Mouse (Mus musculus) left cerebral cortex, postnatal 36 days (tissue): ENCODE measurements around the gene Tppp. TPM values are rescaled to one million over a fixed set of nuclear protein-coding genes. Genes with fewer than 3 reads are reported as not detected.
"Not testable (repeated sequence)": the region's sequence is repeated elsewhere in the genome, so short reads cannot be mapped to it uniquely, and the experiment has no call there.

Experiments
- DNase-seq, 2 experiments: peaks; one replicate each; pipeline ENCODE4 v3.0.0; 2021 to 2022; ENCODE audit warnings: low spot score in 2 of 2, mixed read lengths in 1 of 2
- intact Hi-C: fragments of 180-260 bp; cut with DNase I; formaldehyde crosslinking; loops from one replicate; pipeline ENCODE4 v1.15.1; 2025
- total RNA-seq, 2 experiments: library from RNA; stranded (reverse); gene quantifications; 2 replicates each; pipeline ENCODE4 v1.2.3; 2021

Tppp gene
- total RNA-seq = 100 to 1,000 TPM; 340 to 404 TPM

DNA sequence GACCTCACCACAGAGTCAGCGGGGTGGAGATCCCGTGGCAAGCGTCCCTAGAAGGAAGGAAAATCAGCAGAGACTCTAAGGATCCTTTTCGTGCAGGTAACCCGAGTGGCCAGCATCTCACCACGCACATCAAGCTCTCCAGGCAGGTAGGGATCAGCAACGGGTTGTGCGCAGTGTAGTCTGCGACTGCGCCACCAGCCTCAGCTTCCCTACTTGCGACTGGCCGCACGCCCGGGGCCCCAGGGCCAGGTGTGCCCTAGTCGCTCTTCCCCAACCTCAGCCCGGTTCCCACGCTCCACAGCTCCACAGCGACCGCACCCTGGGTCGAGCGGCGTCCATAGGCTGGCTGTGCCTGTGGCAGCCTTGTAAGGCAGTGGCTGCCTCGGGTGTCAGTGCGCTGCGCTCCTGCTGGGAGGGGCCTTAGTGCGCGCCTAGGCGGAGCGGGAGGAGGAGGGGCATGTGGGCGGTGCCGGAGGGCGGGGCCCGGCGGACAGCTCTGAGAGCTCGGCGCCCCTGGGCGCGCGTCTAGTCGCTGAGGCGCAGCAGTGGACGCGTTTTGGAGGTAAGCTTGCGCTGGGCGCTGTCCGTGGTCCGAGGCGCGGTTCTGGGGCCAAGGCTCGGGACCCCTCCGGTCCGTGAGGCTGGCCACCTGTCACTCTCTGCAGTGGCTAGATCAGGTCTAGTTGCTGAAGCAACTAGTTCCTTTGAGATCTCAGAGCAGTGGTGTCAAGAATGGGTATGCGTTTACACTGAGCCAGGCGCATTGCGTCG, at the start of gene Tppp:
TSS of gene Tppp (plus strand) at position 460 of the 771 bp plus-strand sequence.
- peak; percentile 93 to 96 for DNase-seq
- intact Hi-C loops = no loop called here

DNA sequence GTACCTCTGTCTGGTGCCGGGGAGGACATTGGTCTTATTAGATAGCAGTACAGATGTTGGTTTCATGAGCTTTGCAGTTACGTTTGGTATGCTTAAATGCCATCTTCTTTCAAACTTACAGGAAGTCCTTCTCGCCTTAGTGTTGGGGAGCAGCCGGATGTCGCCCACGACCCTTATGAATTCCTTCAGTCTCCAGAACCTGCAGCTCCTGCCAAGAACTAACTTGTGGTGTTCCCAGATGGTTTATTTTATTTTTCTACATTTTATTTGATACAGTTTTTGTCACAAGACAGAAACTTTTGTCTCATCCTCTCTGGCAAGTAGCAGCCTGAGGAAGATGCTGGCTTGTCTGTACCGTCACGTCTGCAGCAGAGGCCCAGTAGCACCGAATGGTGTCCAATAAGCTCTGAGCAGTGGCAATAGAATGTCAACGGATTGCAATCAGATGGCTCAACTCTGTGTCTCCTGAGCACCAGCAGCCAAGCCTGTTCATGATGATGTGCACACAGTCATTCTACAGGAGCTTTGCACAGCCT, 49.0 kb upstream of the Tppp start:
- intact Hi-C loops = no loop called here
- DNase-seq = peak; percentile 33 to 37

- intact Hi-C loops = no loop called here
- peak in 1 of 2 experiments; percentile 7 for DNase-seq
Measured at GRCm38 (mm10) chr13:73961177-73961576, 48.0 kb upstream of the Tppp start.

DNA sequence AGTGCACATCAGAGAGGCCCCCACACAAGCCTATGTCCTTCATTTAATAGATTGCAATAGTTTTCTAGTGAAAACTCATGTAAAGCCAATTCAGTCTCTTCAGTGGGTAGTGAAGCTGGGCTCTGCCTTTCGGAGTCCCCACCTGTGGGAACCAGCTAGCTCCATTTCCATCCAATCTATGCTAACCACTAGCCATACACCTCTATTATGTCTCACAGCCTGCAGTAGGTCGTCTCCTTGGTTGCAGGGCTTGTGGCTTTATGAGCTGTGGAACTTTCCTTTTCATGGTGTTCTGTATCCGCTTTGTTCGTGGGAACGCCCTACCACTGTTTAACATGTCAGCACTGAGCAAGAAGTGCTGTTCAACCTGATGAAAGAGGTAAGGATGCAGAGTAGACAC, 45.7 kb upstream of the Tppp start, which contains the start of gene Zdhhc11:
TSS of gene Zdhhc11 (plus strand) at position 301 of the 400 bp plus-strand sequence.
- no peak for DNase-seq
- intact Hi-C loops = no loop called here

- intact Hi-C loops = loop anchor here (2.0 kb wide), 2 partner anchors 56 to 330 kb away; no protein-coding TSS in a partner anchor
- peak in 1 of 2 experiments; percentile 13 for DNase-seq
Measured at GRCm38 (mm10) chr13:73970545-73971448, 38.4 kb upstream of the Tppp start.

DNA sequence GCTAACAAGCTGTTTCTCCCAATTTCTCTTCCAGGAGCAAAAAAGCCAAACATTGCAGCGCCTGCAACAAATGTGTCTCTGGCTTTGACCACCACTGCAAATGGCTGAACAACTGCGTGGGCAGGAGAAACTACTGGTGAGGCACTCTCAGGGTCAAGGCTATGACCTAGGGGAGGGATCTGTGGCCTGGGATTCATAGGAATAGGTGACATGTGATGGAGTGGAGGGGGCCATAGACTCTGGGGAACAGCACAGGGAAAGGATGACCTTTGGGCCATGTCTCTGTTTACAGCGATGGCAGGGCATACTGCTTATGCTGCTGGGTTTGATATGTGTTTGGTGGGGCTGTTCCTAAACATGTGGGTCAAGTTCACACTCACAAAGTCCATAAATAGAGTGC, 34.7 kb upstream of the Tppp start:
- no peak for DNase-seq
- intact Hi-C loops = no loop called here

DNA sequence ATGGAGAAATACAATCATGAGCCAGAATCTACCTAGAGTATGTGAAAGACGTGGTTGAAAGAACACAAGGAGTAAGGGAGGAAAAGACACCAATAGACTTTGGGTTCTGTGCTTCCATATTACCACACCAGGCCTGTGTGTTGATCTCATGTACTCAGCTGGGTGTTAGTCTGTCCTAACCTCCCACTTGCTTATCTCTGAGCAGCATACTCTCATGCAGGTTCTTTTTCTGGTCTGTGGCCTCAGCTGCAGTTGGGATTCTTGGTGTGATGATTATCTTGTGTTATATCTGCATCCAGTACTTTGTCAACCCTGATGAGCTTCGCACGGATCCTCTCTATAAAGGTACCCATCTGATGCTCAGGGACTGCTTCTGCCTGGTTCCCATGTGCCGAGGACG, 32.3 kb upstream of the Tppp start:
- DNase-seq = no peak

DNA sequence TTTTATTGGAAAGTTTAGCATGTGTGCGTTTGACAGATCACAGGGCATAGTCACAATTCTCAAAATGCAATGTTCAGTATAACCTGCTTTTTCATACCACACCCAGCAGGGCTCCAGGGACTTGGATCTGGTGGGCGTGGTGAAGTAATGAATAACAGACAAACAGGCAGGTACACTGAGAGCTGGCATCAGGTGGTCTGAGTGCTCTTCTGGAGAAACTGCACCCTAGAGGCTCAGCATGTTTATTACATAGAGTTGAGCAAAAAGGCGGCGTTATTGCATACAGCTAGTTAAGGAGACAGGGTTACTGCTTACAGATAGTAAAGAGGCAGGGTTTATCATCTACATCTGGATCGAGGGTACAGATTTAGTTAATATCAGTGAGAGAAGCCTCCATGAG, 18.9 kb upstream of the Tppp start:
- no peak for DNase-seq
- intact Hi-C loops = no loop called here

More for the DNA sequence above, 32.3 kb upstream of the Tppp start:
- intact Hi-C loops = no loop called here

DNA sequence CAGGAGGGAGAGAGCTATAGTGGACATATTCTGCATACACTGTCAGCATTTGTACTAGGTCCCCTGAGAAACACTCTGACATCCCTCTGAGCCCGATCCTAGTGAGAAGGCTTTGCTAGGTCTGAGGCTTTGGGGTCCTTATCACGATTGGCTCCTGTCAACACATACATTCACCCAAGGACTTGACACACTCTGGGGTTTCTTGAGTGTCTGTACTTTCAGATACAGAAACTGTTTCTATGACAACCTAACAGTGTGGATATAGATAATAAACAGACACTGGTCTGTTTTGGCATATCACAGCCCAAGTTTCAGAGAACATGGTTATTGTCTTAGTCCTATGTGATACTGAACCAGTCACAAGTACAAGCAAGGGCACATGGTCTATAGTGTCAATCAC, 18.4 kb upstream of the Tppp start:
- intact Hi-C loops = no loop called here
- DNase-seq = no peak

DNA sequence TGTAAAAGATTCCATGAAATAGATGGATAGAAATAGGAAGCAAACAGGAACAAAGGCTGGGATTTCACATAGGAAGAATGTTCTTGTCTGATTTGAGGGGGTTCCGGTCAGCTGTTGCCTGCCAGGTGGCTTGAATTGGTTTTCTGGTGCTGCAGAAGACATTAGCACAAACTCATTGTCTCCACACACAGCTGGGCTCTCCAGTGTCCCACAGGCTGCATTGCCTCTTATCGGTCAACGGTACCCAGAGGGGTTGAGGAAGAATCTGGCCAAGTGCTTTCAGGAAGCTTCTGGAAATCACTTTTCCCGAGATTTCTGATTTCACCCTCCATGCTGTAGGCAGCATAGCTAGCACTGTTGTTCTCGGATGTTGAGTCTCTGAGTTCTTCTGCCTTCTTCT, 17.9 kb upstream of the Tppp start:
- no peak for DNase-seq
- intact Hi-C loops = no loop called here

GRCm38 (mm10) chr13:73996456-73996855, 12.8 kb upstream of the Tppp start:
- intact Hi-C loops = no loop called here

GRCm38 (mm10) chr13:74000519-74000918, 8.7 kb upstream of the Tppp start:
- intact Hi-C loops = no loop called here
- no peak for DNase-seq

More at GRCm38 (mm10) chr13:73996456-73996855, 12.8 kb upstream of the Tppp start:
- no peak for DNase-seq

DNA sequence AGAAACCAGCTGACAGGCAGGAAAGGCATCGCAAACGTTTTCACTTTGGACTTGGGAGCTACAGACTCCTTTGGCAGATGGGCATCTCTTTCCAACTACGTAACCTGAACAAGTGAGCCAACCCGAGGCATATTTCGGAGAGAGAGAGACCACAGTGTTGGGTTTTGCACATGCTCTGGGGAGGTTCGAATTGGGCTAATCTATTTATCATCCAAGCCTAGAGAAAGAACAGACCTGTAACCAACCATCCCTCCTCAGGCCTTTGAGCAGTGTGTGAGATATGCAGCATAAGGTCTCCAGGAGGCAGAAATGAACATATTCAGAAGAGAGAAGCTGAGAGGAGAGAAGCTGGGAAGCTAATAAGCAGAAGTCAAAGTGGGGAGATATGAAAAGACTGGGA, 8.2 kb upstream of the Tppp start:
- DNase-seq = no peak
- intact Hi-C loops = no loop called here

GRCm38 (mm10) chr13:74001492-74001891, 7.7 kb upstream of the Tppp start:
- intact Hi-C loops = no loop called here
- DNase-seq = no peak

- DNase-seq, intact Hi-C loops: not testable (repeated sequence)
Measured at GRCm38 (mm10) chr13:74006881-74007280, 2.3 kb upstream of the Tppp start.

GRCm38 (mm10) chr13:74008216-74008615, 991 bp upstream of the Tppp start:
- intact Hi-C loops = not testable (repeated sequence)

DNA sequence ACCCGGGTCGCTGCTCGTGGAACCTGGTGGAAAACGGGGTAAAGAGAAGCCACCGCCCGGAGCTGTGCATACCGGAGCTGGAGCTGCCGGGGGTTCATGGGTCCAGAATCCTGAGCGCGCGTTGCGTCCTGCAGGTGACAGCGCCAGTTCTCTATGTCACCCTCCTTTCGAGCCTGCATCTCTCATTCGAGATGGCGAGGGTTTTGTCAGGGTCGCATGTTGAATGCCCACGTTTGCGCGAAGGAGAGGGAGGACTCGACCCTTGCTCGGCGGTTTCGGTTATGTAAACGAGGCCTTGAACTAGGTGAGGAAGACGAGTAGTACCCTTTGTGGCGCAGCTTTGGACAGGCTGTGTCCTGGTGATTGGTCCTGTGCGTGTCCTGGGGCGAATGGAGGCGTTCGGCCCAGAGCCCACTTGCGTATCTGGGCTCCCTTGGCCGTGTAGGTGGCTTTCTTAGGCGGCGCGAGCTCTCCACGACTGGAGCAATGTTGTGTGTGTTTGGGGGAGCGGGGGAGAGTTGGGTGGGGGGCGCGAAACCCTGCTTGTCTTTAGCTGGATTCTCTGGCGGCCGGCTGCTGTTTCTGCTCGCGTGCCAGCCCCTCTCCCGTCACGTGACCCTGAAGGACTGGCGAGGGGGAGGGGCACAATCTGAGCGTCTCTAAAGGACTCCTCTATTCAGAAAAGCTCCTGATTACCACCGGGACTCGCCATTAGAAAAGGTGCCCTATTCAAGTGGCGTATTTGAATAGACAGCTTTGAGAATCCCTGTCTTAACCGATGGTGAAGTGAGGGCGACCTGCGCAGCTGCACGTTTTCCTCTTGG, 796 bp downstream of the Tppp start:
- peak; percentile 81 to 85 for DNase-seq
- intact Hi-C loops = no loop called here

More at GRCm38 (mm10) chr13:74008216-74008615, 991 bp upstream of the Tppp start:
- DNase-seq = not testable (repeated sequence)

DNA sequence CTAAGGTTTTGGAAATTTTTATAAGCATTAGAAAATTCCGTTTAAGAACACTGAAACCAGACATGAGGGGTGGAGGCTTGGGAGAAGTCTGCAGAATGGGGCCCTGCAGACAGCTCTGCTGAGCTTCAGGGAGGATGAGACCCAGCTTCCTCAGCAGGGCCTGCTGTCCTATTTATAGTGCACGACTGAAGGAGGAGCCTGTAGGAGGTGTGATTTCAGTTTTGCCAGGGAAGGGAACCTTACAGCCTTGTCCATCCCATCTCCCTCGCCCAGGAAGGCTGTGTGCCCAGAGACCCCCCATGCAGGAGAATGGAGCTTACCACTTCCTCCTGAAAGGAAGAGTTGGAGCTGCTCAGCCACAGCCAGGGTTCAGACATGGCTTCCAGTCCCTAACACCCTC, 1.5 kb downstream of the Tppp start:
- DNase-seq = peak; percentile 61 to 62
- intact Hi-C loops = no loop called here

GRCm38 (mm10) chr13:74015908-74016307, 6.7 kb downstream of the Tppp start:
- intact Hi-C loops = no loop called here
- DNase-seq = no peak
